Mouse (Mus musculus): ENCODE measurements around the gene Plod1.

DNA sequence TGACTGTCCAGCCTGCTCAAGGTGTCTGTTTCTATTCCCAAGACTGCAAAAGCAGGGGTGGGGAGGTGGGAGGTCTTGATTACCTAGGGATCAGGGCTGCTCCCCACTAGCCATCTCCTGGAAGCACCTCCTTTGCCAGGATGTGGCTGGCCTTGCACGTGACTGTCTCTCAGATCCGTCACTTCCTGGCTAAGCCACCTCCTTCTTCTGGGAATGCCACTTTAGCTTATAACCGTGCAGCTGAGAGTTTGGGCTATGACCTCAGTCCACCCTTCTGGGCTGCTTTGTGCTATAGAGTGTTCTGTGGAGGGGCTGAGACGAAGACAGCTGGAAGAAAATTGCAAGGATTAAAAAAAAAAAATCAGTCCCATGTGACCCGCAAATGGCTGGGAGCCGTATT is 26.2 kb upstream of the Plod1 start:
- no peak for TF ChIP-seq CTCF (IDR thresholded peaks at IDR 0.05; ENCODE audit: insufficient read depth, low read length)
- TF ChIP-seq POLR2A (IDR thresholded peaks at IDR 0.05; ENCODE audit: borderline replicate concordance, extremely low read depth, low read depth, low read length) = no peak
